Mouse (Mus musculus) B cell, adult 62 days (primary cell): ENCODE results near the gene Otud1. TPM values are rescaled to one million over a fixed set of nuclear protein-coding genes. Genes with fewer than 3 reads are reported as not detected.

Experiments used
- total RNA-seq: library from RNA; stranded (reverse); gene quantifications from 4 replicates; pipeline ENCODE4 v1.2.4, GENCODE M21; 2023

The Otud1 gene
- total RNA-seq: 59.8 to 65.6 TPM (median 61.4 TPM) in 4 replicates

GRCm38 (mm10) chr2:19657158-19657874 lies at the start of gene Otud1:
Gene Otud1, plus strand, starts transcription at chr2:19657752.

Other genes with a start within 250 kb of the Otud1 start
- not detected in 4 replicates for gene Ptf1a, start 212.1 kb upstream of the Otud1 start, total RNA-seq
- not detected in 4 replicates for gene 4921504E06Rik, start 103.8 kb upstream of the Otud1 start, total RNA-seq